Mouse (Mus musculus) heart, embryonic 16.5 days (tissue): ENCODE data around the gene Zfp420. TPM values are rescaled to one million over a fixed set of nuclear protein-coding genes. Genes with fewer than 3 reads are reported as not detected.

Source experiments
- microRNA-seq: library from miRNA; unstranded; fragments of <30 nt; microRNA quantifications from one replicate; pipeline ENCODE4, GENCODE M21; 2017
- polyA plus RNA-seq: library from polyadenylated mRNA; unstranded; fragments of >200 nt; fragmentation: Nextera tagmentation; extraction: Ambion mirVana; gene quantifications from 2 replicates; pipeline ENCODE4 v1.2.1, GENCODE M21; 2015

Gene Zfp420
- polyA plus RNA-seq, 1 experiment from 2014 or later: 4.2 TPM

Small RNAs within 50 kb of the gene (microRNA-seq; reads per million reads assigned to microRNA genes)
- 0.59 reads per million for gene Mir7668

Other genes starting within 250 kb of the Zfp420 start
- not detected in 2 replicates for gene Catsperg2, start 132.9 kb upstream of the Zfp420 start, polyA plus RNA-seq
- gene Zfp84, start 91.4 kb upstream of the Zfp420 start, polyA plus RNA-seq: 8.9 and 9.8 TPM in 2 replicates
- 6.2 and 6.9 TPM in 2 replicates for gene Zfp30, start 76.0 kb upstream of the Zfp420 start, polyA plus RNA-seq
- 12.6 and 12.9 TPM in 2 replicates for gene Zfp790, start 43.9 kb upstream of the Zfp420 start, polyA plus RNA-seq
- 1.5 TPM in 2 replicates for gene Zfp940, start 6.3 kb upstream of the Zfp420 start, polyA plus RNA-seq
- gene Zfp27, start 46.6 kb downstream of the Zfp420 start, polyA plus RNA-seq: 8.5 and 9.6 TPM in 2 replicates
- gene Zfp383, start 48.2 kb downstream of the Zfp420 start, polyA plus RNA-seq: 3.0 and 3.2 TPM in 2 replicates
- 8.2 and 8.3 TPM in 2 replicates for gene Zfp74, start 94.1 kb downstream of the Zfp420 start, polyA plus RNA-seq
- gene Zfp568, start 124.0 kb downstream of the Zfp420 start, polyA plus RNA-seq: 16.0 and 18.4 TPM in 2 replicates
- 4.3 and 4.7 TPM in 2 replicates for gene Zfp14, start 191.4 kb downstream of the Zfp420 start, polyA plus RNA-seq
- 4.8 and 5.2 TPM in 2 replicates for gene Zfp82, start 212.9 kb downstream of the Zfp420 start, polyA plus RNA-seq
- not detected in 2 replicates for gene Gm26920, start 230.4 kb downstream of the Zfp420 start, polyA plus RNA-seq
- 6.2 and 7.1 TPM in 2 replicates for gene Zfp566, start 230.5 kb downstream of the Zfp420 start, polyA plus RNA-seq
- 75.3 and 76.0 TPM in 2 replicates for gene Zfp260, start 234.8 kb downstream of the Zfp420 start, polyA plus RNA-seq